Mouse (Mus musculus) Patski (cell line): ENCODE results near the gene Rtn1. TPM values are rescaled to one million over a fixed set of nuclear protein-coding genes. Genes with fewer than 3 reads are reported as not detected.

Source experiments
- ATAC-seq: fragments of 100-300 bp; one replicate; pipeline ENCODE4 v1.8.0; 2021
- CTCF ChIA-PET: fragments of 350-600 bp; sonication (Branson Sonifier 250); formaldehyde crosslinking; loops from one replicate; lab custom pipeline; 2022; ENCODE audit warnings: inconsistent platforms; lab: Charles Lee
- POLR2A ChIA-PET: fragments of 350-600 bp; sonication (Branson Sonifier 250); formaldehyde crosslinking; loops from one replicate; lab custom pipeline; 2022; ENCODE audit warnings: antibody characterized with exemption, inconsistent platforms; lab: Charles Lee
- DNase-seq: peaks from one replicate; pipeline ENCODE4 v3.0.0-alpha.2; 2011; ENCODE audit warnings: low read depth, low spot score
- H3K27me3 ChIP-seq: fragments of 371-371 bp; one replicate; pipeline ENCODE4 v1.5.1; 2021
- CTCF ChIP-seq: fragments of 100-300 bp; IDR thresholded peaks from one replicate; pipeline ENCODE4 v1.5.1; 2021
- in situ Hi-C: fragments of 300-500 bp; cut with MboI; formaldehyde crosslinking; loops from 3 replicates; pipeline ENCODE4 v1.11.1; 2018; ENCODE audit warnings: low pct_unique_long_range_greater_than_20kb, mixed read lengths
- polyA plus RNA-seq: library from polyadenylated mRNA; unstranded; gene quantifications from one replicate; pipeline ENCODE4 v1.2.3, GENCODE M21; 2021

The Rtn1 gene
- polyA plus RNA-seq, 1 experiment from 2014 or later: 15.0 TPM

- peak; percentile 52 for TF ChIP-seq CTCF
- ChIA-PET CTCF (interaction anchor here (1.1 to 1.6 kb wide), 5 partner anchors 15 to 186 kb away, joined by 3 to 4 read pairs (median 3); no protein-coding TSS in a partner anchor), POLR2A (no interaction called here)
- in situ Hi-C loops: loop anchor here (5.0 kb wide), 2 partner anchors 131 to 174 kb away; no protein-coding TSS in a partner anchor
- DNase-seq (no peak), ATAC-seq (no peak)
- H3K27me3 ChIP-seq: no peaks in the 10 kb centered on the region
Observed at GRCm38 (mm10) chr12:72242807-72243206, 166.0 kb downstream of the Rtn1 start.

DNA sequence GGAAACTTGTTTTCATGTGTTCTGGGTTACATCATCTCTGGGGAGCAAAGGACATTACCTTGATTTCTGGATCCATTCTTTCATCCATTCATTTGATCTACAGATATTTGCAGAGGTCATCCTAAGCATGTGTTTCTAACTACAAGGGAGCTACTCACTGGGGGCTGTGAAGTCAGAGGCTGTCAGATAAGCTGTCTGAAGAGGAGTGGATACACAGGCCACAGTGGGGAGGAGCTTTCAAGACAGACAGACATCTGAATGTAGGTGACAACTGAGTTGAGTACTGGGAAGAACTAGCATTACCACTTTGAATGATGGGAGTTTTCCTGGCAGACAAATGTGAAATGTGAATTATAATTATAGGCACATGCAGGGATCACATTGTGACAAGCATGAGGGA, 168.3 kb downstream of the Rtn1 start:
- TF ChIP-seq CTCF: no peak
- DNase-seq (no peak), ATAC-seq (no peak)
- ChIA-PET CTCF (no interaction called here), POLR2A (no interaction called here)
- H3K27me3 ChIP-seq: peaks cover 4% of the 10 kb centered on the region
- in situ Hi-C loops: loop anchor here (5.0 kb wide), 2 partner anchors 128 to 177 kb away; no protein-coding TSS in a partner anchor

DNA sequence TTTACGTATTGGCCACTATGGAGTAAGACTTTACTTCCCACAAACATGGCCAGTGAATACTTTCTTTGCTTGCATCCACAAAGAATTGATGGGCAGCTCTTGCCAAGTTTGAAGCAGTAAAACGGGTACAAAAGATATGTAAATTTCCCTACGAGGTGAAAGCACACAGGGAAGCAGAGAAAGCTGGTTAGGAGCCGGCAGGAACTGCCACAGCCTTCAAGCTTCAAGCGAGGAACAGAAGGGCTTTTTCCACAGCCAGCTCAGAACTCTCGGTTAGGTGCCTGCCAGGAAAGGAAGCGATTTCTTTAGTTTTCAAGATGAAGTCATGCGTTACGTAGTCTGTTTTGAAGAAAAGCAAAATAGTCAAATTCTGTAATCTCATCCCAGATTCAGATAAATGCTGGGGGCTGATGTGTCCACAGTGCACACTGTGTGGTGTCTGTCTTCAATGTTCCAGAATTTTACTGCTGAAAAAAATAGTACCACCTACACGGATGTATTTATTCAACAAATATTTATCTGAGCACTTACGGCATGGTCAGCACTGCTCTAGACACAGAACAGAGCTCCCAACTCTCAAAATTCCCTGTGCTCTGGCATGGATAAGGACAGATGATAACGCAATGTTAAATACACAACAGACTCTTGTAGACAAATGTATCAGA, 169.5 kb downstream of the Rtn1 start:
- no peak for ATAC-seq
- no peak for DNase-seq
- POLR2A ChIA-PET: no interaction called here
- H3K27me3 ChIP-seq: peaks cover 4% of the 10 kb centered on the region
- CTCF ChIA-PET: interaction anchor here (1.1 kb wide), 1 partner anchor 22 kb away, joined by 3 read pairs; no protein-coding TSS in a partner anchor
- no peak for TF ChIP-seq CTCF
- in situ Hi-C loops: no loop called here

- H3K27me3 ChIP-seq: peaks cover 4% of the 10 kb centered on the region
- TF ChIP-seq CTCF: no peak
- CTCF ChIA-PET: no interaction called here
- in situ Hi-C loops: no loop called here
- ATAC-seq: no peak
- POLR2A ChIA-PET: no interaction called here
- DNase-seq: no peak
Observed at GRCm38 (mm10) chr12:72237251-72237650, 171.6 kb downstream of the Rtn1 start.

GRCm38 (mm10) chr12:72236564-72237011, 172.3 kb downstream of the Rtn1 start:
- peaks cover 4% of the 10 kb centered on the region for H3K27me3 ChIP-seq
- ChIA-PET CTCF (no interaction called here), POLR2A (no interaction called here)
- no peak for TF ChIP-seq CTCF
- no peak for ATAC-seq
- in situ Hi-C loops: no loop called here
- DNase-seq: no peak

- ATAC-seq: no peak
- TF ChIP-seq CTCF: no peak
- in situ Hi-C loops: no loop called here
- POLR2A ChIA-PET: no interaction called here
- peaks cover 4% of the 10 kb centered on the region for H3K27me3 ChIP-seq
- no peak for DNase-seq
- CTCF ChIA-PET: no interaction called here
Observed at GRCm38 (mm10) chr12:72235621-72236351, 173.1 kb downstream of the Rtn1 start.

DNA sequence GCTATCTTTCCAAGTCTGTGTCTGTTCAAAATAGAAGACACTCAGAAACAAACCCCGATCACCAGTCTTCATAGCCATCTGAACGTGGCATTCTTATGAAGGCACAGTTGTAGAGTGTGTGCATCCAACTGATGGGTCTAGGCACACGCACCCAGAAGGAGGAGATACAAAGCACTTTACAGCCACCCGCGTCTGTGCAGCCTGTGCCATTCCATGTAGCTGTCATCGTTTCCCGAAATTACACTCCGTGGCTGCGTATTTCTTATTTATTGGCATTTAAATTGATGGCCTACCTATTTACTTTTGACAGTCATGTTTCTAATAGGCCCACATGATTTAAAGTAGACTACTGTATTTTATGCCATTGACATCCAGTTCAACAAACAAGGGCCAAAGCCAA, 173.9 kb downstream of the Rtn1 start:
- ChIA-PET POLR2A (no interaction called here), CTCF (no interaction called here)
- ATAC-seq (no peak), DNase-seq (no peak)
- in situ Hi-C loops: no loop called here
- TF ChIP-seq CTCF: no peak
- peaks cover 4% of the 10 kb centered on the region for H3K27me3 ChIP-seq

GRCm38 (mm10) chr12:72234151-72234550, 174.7 kb downstream of the Rtn1 start:
- in situ Hi-C loops: no loop called here
- ChIA-PET CTCF (no interaction called here), POLR2A (no interaction called here)
- no peak for DNase-seq
- H3K27me3 ChIP-seq: peaks cover 4% of the 10 kb centered on the region
- TF ChIP-seq CTCF: no peak
- ATAC-seq: no peak

GRCm38 (mm10) chr12:72232826-72233790, 175.7 kb downstream of the Rtn1 start:
- ChIA-PET CTCF (no interaction called here), POLR2A (no interaction called here)
- DNase-seq (no peak), ATAC-seq (no peak)
- in situ Hi-C loops: no loop called here
- peaks cover 4% of the 10 kb centered on the region for H3K27me3 ChIP-seq
- TF ChIP-seq CTCF: no peak

- H3K27me3 ChIP-seq: peaks cover 4% of the 10 kb centered on the region
- CTCF ChIA-PET: no interaction called here
- POLR2A ChIA-PET: no interaction called here
- in situ Hi-C loops: no loop called here
- no peak for DNase-seq
- ATAC-seq: no peak
- no peak for TF ChIP-seq CTCF
Observed at GRCm38 (mm10) chr12:72232176-72232575, 176.7 kb downstream of the Rtn1 start.
